Mouse (Mus musculus) neural tube, embryonic 13.5 days (tissue): ENCODE data around the gene Ift46. TPM values are rescaled to one million over a fixed set of nuclear protein-coding genes. Genes with fewer than 3 reads are reported as not detected.

Experiments used
- ATAC-seq: fragments of 200-750 bp; cut with Nextera tagmentation; 2 replicates; pipeline ENCODE4 v1.8.0; 2017; ENCODE audit warnings: low read depth, mild to moderate bottlenecking, moderate TSS enrichment, moderate library complexity
- H3K27ac ChIP-seq: fragments of 300-500 bp; sonication (generic); replicated peaks from 2 replicates; pipeline ENCODE4 v1.5.1; 2015; ENCODE audit warnings: moderate library complexity, mild to moderate bottlenecking, inconsistent platforms
- H3K27me3 ChIP-seq: fragments of 300-500 bp; sonication (generic); 2 replicates; pipeline ENCODE4 v1.6.1; 2015; ENCODE audit warnings: mild to moderate bottlenecking, inconsistent platforms
- H3K36me3 ChIP-seq: fragments of 300-500 bp; sonication (generic); 2 replicates; pipeline ENCODE4 v1.6.1; 2015; ENCODE audit warnings: mild to moderate bottlenecking, inconsistent platforms
- H3K4me1 ChIP-seq: fragments of 300-500 bp; sonication (generic); replicated peaks from 2 replicates; pipeline ENCODE4 v1.6.1; 2015; ENCODE audit warnings: inconsistent platforms
- H3K4me2 ChIP-seq: fragments of 300-500 bp; sonication (generic); 2 replicates; pipeline ENCODE4 v1.6.1; 2015; ENCODE audit warnings: inconsistent platforms, mild to moderate bottlenecking, moderate library complexity
- H3K4me3 ChIP-seq: fragments of 300-500 bp; sonication (generic); 2 replicates; pipeline ENCODE4 v1.5.1; 2015; ENCODE audit warnings: mild to moderate bottlenecking, inconsistent platforms
- H3K9ac ChIP-seq: fragments of 300-500 bp; sonication (generic); 2 replicates; pipeline ENCODE4 v1.6.1; 2015; ENCODE audit warnings: moderate library complexity, mild to moderate bottlenecking, inconsistent platforms
- H3K9me3 ChIP-seq: fragments of 300-500 bp; sonication (generic); 2 replicates; pipeline ENCODE4 v1.6.1; 2016; ENCODE audit warnings: inconsistent platforms
- WGBS: fragments of 180-500 bp; shearing (Covaris S2); methylation state at CpG from one replicate; pipeline ENCODE4 v1.1.7; 2015; 5-methylcytosine and 5-hydroxymethylcytosine counted together
- polyA plus RNA-seq: library from polyadenylated mRNA; unstranded; fragments of >200 nt; fragmentation: Nextera tagmentation; extraction: Ambion mirVana; gene quantifications from 2 replicates; pipeline ENCODE4 v1.2.1, GENCODE M21; 2015

Ift46 gene
- polyA plus RNA-seq = 172 and 174 TPM in 2 replicates

DNA sequence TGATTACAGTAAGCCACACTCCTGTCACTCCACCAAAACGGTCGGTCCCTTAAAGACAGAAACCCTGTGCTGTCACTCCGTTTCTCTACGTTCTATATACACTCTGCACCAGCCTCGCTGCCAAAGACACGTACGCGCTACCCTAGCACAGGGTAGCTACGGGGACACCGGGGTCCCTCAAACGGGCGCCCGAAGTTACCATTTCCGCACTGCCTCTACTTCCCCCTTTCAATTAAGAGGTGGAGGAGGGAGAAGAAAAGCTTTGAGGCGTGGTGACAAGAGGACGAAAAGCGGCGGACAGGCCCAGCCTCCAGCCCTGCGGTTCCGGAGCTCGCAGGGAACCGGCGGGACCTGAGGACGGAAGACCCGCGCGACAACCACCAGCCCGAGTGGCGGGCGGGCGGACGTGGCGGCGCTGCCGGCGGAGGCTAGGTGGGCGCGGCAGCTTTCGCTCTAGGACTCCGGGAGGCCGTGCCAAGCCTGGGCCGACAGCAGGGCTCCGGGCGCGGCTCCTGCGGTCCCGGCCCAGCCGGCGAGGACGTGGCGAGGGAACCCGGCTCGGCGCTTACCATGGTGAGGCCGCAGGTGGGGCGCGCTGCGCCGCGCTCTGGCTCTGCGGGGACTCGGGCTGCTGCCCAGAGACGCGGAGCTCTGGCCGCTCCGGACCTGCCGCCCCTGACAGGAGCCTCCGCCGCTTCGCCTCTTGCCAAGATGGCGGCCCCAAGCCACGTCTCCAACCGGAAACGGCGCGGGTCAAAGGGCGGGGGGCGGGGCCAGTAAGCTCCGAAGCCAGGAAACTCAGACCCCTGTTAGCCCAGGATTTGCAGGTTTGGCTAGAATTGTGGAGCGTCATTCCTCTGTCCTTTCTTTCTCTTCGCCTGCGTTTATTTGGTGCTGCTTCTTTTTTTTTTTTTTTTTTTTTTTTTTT is at the start of gene Ift46, which contains the start of gene Arcn1:
Gene Ift46, plus strand, starts transcription at position 808 of the 928 bp plus-strand sequence.
Gene Arcn1, minus strand, starts transcription at position 745 of the 928 bp plus-strand sequence.
- Histone ChIP-seq H3K9ac (peak within 1 kb of the TSS; percentile 96), H3K27me3 (no peaks in the 10 kb centered on the region), H3K4me3 (peak within 1 kb of the TSS; percentile 99), H3K4me1 (peaks cover 30% of the 10 kb centered on the region), H3K27ac (peak within 1 kb of the TSS; percentile 96), H3K4me2 (peak within 1 kb of the TSS; percentile 81), H3K9me3 (no peaks in the 10 kb centered on the region), H3K36me3 (no peaks in the 10 kb centered on the region)
- ATAC-seq = peak; percentile 92
- WGBS = under 1% methylated on average over 73 of the region's 82 CpGs

DNA sequence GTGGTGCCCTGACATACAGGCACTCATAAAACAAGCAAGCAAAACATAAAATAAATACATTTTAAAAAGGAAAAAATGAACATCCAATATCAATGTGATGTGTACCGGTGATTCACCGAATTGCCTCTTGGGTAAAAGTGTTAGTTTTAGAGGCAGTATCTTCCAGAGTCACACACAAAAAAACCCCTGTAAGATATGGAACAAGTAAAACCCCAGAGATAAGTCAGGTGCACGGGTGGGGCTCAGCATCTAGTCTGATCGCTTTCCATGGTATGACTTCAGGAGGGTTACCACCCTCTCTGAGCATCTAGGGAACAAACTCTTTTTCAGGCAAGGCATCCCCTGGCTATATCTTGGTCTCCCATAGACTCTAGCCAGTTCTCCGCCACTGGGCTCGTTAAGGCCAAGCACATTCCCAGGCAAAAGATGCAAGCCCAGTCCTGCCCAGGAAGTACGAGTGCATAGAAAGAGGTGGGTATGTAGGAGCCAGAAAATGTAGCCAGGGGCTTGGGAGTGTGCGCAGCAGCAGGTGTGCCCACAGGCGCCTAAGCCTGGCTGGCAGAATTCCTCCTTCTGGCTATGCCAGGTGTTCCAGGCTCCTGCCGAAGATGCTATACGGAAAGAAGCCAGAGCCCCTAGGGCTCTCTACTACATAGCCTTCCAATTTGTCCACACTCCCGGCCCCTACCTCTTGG is 48.6 kb upstream of the Ift46 start:
- Histone ChIP-seq H3K4me3 (no peak overlapping the region), H3K4me1 (peaks cover 63% of the 10 kb centered on the region)
- WGBS = 88% methylated on average over 12 of the region's 12 CpGs

DNA sequence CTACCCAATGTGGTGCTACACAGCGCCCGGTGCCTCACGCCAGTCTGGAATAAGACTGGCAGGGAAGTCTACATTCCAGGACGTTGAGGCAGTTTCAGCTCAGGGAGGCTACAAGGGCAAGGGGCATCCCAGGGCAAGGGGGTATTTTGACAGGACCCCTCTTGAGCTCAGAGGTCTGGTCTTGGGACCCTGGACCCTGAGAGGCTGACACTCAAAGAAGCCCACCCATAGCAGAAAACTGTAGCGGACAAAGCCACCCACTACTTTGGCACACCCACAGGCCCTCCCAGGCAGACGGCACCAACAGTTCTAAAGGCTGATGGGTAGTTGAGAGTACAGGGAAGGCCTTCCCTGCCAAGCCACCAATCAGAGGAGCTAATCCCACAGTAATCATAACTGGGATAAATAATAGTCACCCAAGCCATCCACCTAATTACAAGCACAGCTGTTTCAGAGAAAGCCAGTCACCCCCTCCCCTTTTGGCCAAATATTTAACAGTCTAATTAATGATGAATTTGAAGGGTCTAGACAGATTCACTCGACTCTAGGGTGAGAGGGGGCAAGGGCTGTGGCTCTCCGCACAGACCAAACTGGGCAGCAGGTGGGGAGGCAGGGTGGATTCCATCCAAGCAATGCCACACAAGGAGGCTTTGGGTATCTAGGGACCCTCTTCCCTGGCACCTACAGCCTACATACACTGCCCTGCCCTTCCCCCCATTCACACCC is 47.9 kb upstream of the Ift46 start:
- Histone ChIP-seq H3K27ac (peak overlapping the region; percentile 82), H3K9me3 (no peaks in the 10 kb centered on the region), H3K4me1 (peaks cover 70% of the 10 kb centered on the region), H3K4me2 (peak overlapping the region; percentile 91), H3K27me3 (no peaks in the 10 kb centered on the region), H3K4me3 (peak overlapping the region; percentile 68), H3K9ac (peak overlapping the region; percentile 92), H3K36me3 (peaks cover 32% of the 10 kb centered on the region)
- WGBS = 67% methylated on average over 8 of the region's 8 CpGs
- ATAC-seq = peak; percentile 29; the same call in 1 of the 2 replicates

More for the DNA sequence above, 48.6 kb upstream of the Ift46 start:
- H3K4me2 ChIP-seq = peak overlapping the region; percentile 91
- H3K9ac ChIP-seq = no peak overlapping the region
- ATAC-seq = no peak
- H3K36me3 ChIP-seq = peaks cover 39% of the 10 kb centered on the region
- no peaks in the 10 kb centered on the region for H3K9me3 ChIP-seq
- no peak overlapping the region for H3K27ac ChIP-seq
- H3K27me3 ChIP-seq = no peaks in the 10 kb centered on the region

DNA sequence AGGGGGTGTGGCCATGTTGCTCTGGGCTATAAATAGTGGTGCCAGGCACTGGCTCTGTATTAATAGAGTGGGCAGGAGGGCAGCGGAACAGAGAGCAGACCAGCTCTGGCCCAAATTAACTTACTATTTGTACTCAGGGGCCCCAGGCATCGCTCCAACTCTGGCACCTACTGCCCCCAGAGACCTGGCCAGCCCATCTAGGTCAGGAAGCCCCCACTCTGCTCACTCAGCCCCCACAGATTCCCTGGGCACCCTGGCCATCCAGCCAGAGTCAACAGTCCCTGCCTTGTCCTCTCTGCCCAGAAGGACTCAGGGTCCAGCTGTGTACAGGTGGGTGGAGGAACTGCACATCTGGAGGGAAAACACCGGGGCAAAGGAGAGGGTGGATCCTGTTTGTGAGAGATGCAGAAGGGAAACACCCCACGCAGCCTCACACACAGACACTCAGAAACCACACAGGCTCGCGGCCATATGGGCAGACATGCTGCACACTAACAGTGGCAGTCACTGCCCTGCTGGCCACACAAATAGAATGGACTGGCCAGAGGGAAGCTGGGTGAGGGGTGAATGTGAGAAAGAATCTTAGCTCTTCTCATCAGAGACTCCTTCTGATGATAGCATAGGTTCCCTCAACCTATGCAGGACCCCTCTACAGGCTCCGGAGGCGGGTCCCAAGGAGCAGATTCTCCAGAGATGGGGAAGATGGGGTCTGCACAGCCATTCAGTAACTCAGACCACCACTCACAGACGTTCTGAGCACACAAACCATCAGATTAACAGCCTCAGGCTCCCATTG is 47.2 kb upstream of the Ift46 start:
- WGBS = 14% methylated on average over 9 of the region's 9 CpGs
- peak overlapping the region; percentile 68 for H3K4me3 ChIP-seq
- H3K9ac ChIP-seq = peak overlapping the region; percentile 92
- H3K27ac ChIP-seq = peak overlapping the region; percentile 82
- ATAC-seq = peak; percentile 32
- no peaks in the 10 kb centered on the region for H3K9me3 ChIP-seq
- H3K4me1 ChIP-seq = peaks cover 78% of the 10 kb centered on the region
- no peaks in the 10 kb centered on the region for H3K27me3 ChIP-seq
- peak overlapping the region; percentile 91 for H3K4me2 ChIP-seq
- H3K36me3 ChIP-seq = peaks cover 24% of the 10 kb centered on the region

DNA sequence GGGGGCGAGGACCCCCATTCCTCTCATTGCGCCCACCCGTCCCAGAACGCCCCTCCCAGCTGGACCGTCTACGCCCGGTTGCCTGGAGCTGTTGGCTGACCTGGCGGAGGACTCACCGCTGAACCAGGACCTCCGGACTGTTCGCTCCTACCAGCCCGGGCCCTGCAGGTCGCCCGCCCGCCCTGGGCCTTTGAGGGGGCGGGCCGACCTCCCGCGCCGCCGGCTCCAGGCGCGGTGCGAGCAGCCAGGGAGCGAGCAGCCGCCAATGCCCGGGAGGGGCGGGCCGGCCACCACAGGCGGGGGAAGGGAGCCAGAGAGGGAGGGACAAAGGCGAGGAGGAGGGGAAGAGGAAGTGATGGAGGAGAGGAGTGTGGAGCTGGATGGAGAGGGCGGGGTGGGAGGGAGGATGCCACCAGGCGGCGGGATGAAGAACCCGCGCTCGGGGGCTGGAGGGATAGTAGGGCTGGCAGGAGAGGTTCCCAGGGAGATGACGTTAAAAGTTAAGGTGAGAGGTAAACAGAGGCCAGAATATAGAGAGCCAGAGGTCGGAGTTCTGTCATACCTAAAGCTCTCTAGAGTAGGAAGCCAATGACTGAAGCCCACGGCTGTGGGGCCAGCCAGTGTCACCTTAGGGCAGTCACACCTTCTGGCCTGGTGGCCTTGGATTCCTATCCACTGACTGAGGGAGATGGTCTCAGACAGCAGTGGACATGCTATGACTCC is 46.4 kb upstream of the Ift46 start:
- Histone ChIP-seq H3K4me3 (peak overlapping the region; percentile 68), H3K36me3 (peaks cover 17% of the 10 kb centered on the region), H3K9me3 (no peaks in the 10 kb centered on the region), H3K9ac (peak overlapping the region; percentile 92), H3K4me2 (peak overlapping the region; percentile 91), H3K27me3 (no peaks in the 10 kb centered on the region), H3K4me1 (peaks cover 86% of the 10 kb centered on the region), H3K27ac (peak overlapping the region; percentile 82)
- ATAC-seq = peak; percentile 78
- 3% methylated on average over 38 of the region's 40 CpGs for WGBS

DNA sequence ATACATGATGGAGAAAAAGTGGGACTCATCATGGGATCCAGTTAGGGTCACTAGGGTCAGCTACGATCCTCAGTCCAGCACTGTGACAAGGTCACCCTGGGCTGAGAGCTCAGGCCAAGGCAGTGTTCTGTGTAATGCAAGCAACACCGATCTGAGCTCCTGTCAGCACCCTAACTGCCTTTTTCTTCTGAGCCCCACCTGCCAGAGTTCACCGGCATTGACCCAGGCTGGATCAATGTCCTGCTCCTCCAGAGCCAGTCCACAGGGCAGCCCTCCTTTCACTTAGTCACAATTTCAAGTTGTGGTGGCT is 45.9 kb upstream of the Ift46 start:
- Histone ChIP-seq H3K9ac (no peak overlapping the region), H3K27ac (peak overlapping the region; percentile 82), H3K9me3 (no peaks in the 10 kb centered on the region), H3K4me3 (no peak overlapping the region), H3K27me3 (no peaks in the 10 kb centered on the region), H3K36me3 (peaks cover 12% of the 10 kb centered on the region; the same call in 1 of the 2 replicates), H3K4me2 (peak overlapping the region; percentile 91), H3K4me1 (peaks cover 91% of the 10 kb centered on the region)
- 80% methylated on average over 3 of the region's 3 CpGs for WGBS
- ATAC-seq = no peak; the same call in 1 of the 2 replicates

DNA sequence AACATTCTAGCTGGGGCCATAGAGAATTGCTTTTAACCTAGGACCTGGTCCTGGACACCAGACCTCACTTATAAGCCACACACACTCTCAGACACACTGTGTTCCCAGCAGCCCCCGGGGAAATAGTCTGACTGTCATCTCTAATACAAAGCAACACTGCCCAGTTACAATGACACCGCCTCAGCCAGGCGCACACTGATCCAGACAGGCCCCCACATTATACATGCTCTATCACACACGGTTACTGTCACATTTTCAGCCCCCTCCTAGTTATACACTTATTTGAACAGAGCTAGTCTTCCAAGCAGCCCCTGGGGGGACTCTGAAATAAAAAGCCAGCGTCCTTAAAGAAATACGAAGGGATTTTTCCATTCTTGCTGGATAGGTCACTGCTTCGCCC is 45.1 kb upstream of the Ift46 start:
- H3K4me1 ChIP-seq = peaks cover 95% of the 10 kb centered on the region
- peaks cover 4% of the 10 kb centered on the region; the same call in 1 of the 2 replicates for H3K36me3 ChIP-seq
- H3K9ac ChIP-seq = no peak overlapping the region
- H3K27me3 ChIP-seq = no peaks in the 10 kb centered on the region
- ATAC-seq = no peak
- no peaks in the 10 kb centered on the region for H3K9me3 ChIP-seq
- 55% methylated on average over 7 of the region's 7 CpGs for WGBS
- H3K4me2 ChIP-seq = no peak overlapping the region
- peak overlapping the region; percentile 68 for H3K27ac ChIP-seq
- no peak overlapping the region for H3K4me3 ChIP-seq

DNA sequence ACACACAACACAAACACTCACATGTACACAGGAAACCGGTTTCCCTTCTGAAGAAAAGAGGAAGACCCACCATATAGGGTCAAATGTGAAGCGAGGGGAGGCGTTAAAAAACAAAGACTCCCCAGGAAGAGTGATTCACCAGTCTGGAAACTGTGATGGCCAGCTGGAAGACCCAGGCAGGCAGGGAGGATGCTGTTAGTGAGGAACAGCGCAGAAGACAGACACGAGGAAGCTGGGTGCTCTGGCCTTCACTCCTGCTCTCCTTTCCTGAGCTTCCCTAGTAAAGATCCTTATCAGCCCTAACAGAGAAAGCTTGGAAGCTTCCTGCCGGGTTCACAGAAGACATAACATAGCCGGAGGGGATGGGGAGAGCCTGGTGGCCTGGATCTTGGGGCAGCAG is 44.7 kb upstream of the Ift46 start:
- no peak for ATAC-seq
- H3K9me3 ChIP-seq = no peaks in the 10 kb centered on the region
- no peaks in the 10 kb centered on the region for H3K27me3 ChIP-seq
- H3K4me1 ChIP-seq = peaks cover 93% of the 10 kb centered on the region
- peak overlapping the region; percentile 9; the same call in 1 of the 2 replicates for H3K9ac ChIP-seq
- 36% methylated on average over 7 of the region's 7 CpGs for WGBS
- no peak overlapping the region for H3K4me2 ChIP-seq
- no peak overlapping the region for H3K4me3 ChIP-seq
- peak overlapping the region; percentile 68 for H3K27ac ChIP-seq
- H3K36me3 ChIP-seq = no peaks in the 10 kb centered on the region

DNA sequence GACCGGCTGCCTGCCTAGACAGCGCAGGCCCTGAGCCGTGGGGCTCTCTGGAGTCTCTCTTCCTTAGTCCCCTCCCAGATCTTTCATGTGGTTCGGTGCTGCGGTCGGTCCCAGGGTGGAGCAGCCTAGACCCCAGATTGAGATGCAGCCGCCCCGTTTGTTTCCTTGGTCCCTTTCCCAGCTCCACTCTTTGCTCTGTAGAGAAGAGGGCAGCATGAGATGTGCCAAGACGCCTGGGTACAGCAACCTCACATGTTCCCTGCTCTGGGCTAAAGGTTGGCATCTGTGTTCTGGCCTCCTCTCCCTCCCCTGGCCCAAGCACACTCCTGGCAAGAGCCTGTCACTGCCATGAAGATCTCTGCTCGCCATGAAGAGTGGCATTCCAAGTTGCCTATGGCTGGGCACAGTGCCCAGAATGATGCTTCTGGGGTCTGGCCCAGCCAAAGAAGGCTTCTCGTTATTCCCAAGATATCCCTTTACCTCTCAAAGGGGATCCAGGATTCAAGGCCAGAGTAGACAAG is 44.1 kb upstream of the Ift46 start:
- 77% methylated on average over 11 of the region's 11 CpGs for WGBS
- Histone ChIP-seq H3K4me2 (no peak overlapping the region), H3K27ac (peak overlapping the region; percentile 68), H3K4me3 (no peak overlapping the region), H3K9ac (no peak overlapping the region; the same call in 1 of the 2 replicates), H3K4me1 (peaks cover 89% of the 10 kb centered on the region), H3K36me3 (no peaks in the 10 kb centered on the region), H3K27me3 (no peaks in the 10 kb centered on the region), H3K9me3 (no peaks in the 10 kb centered on the region)
- ATAC-seq = no peak

DNA sequence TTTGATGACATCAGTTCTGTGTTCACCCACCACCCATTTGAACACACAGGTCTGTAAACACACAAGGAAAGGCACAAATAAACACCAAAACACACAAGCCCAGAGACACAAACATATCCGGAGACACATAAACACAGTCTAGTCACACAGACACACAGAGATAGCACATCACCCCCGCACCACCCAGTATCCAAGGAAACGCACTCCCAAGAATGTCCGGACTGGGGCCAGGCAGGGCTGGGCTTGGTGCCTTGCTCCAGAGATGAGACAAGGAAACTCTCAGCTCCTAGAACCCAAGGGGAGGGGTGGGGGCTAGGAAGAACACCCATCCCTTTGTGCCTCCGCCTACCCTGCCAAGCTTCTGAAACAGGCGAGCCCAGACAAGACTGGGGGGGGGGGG is 43.5 kb upstream of the Ift46 start:
- WGBS = 41% methylated on average over 6 of the region's 6 CpGs
- H3K27ac ChIP-seq = peak overlapping the region; percentile 68
- H3K36me3 ChIP-seq = no peaks in the 10 kb centered on the region
- H3K9me3 ChIP-seq = no peaks in the 10 kb centered on the region
- ATAC-seq = no peak
- peaks cover 85% of the 10 kb centered on the region for H3K4me1 ChIP-seq
- no peak overlapping the region for H3K9ac ChIP-seq
- H3K4me3 ChIP-seq = no peak overlapping the region
- no peaks in the 10 kb centered on the region for H3K27me3 ChIP-seq
- H3K4me2 ChIP-seq = no peak overlapping the region
